Mouse (Mus musculus) limb, embryonic 15.5 days (tissue): ENCODE results near the gene Poglut1. TPM values are rescaled to one million over a fixed set of nuclear protein-coding genes. Genes with fewer than 3 reads are reported as not detected.

Source experiments
- ATAC-seq: fragments of 200-750 bp; cut with Nextera tagmentation; 2 replicates; pipeline ENCODE4 v1.8.0; 2017; ENCODE audit warnings: low read depth, moderate TSS enrichment; ENCODE audit not compliant: insufficient number of reproducible peaks, low FRiP score, low TSS enrichment
- H3K27ac ChIP-seq: fragments of 300-500 bp; sonication (generic); 2 replicates; pipeline ENCODE4 v1.5.1; 2015; ENCODE audit warnings: moderate library complexity, mild to moderate bottlenecking, inconsistent platforms
- H3K27me3 ChIP-seq: fragments of 300-500 bp; sonication (generic); 2 replicates; pipeline ENCODE4 v1.6.1; 2015; ENCODE audit warnings: inconsistent platforms
- H3K36me3 ChIP-seq: fragments of 300-500 bp; sonication (generic); 2 replicates; pipeline ENCODE4 v1.6.1; 2015; ENCODE audit warnings: inconsistent platforms
- H3K4me1 ChIP-seq: fragments of 300-500 bp; sonication (generic); 2 replicates; pipeline ENCODE4 v1.6.1; 2015; ENCODE audit warnings: inconsistent platforms
- H3K4me2 ChIP-seq: fragments of 300-500 bp; sonication (generic); 2 replicates; pipeline ENCODE4 v1.6.1; 2015; ENCODE audit warnings: mild to moderate bottlenecking, inconsistent platforms
- H3K4me3 ChIP-seq: fragments of 300-500 bp; sonication (generic); 2 replicates; pipeline ENCODE4 v1.5.1; 2015; ENCODE audit warnings: mild to moderate bottlenecking, inconsistent platforms
- H3K9ac ChIP-seq: fragments of 300-500 bp; sonication (generic); 2 replicates; pipeline ENCODE4 v1.6.1; 2015; ENCODE audit warnings: inconsistent platforms
- H3K9me3 ChIP-seq: fragments of 300-500 bp; sonication (generic); 2 replicates; pipeline ENCODE4 v1.6.1; 2016; ENCODE audit warnings: inconsistent platforms
- WGBS: fragments of 180-500 bp; shearing (Covaris S2); methylation state at CpG from one replicate; pipeline ENCODE4 v1.1.7; 2015; 5-methylcytosine and 5-hydroxymethylcytosine counted together
- polyA plus RNA-seq: library from polyadenylated mRNA; unstranded; fragments of >200 nt; fragmentation: Nextera tagmentation; extraction: Ambion mirVana; gene quantifications from 2 replicates; pipeline ENCODE4 v1.2.1, GENCODE M21; 2015

Gene Poglut1
- polyA plus RNA-seq, 1 experiment from 2014 or later = 58.5 TPM

GRCm38 (mm10) chr16:38571481-38571880 is 21.4 kb upstream of the Poglut1 start:
- no peak overlapping the region for H3K9ac ChIP-seq
- H3K4me1 ChIP-seq = no peaks in the 10 kb centered on the region
- H3K27me3 ChIP-seq = no peaks in the 10 kb centered on the region
- no peak for ATAC-seq
- no peaks in the 10 kb centered on the region for H3K9me3 ChIP-seq
- no peak overlapping the region for H3K27ac ChIP-seq
- H3K4me2 ChIP-seq = no peak overlapping the region
- peaks cover 68% of the 10 kb centered on the region for H3K36me3 ChIP-seq
- 98% methylated on average over 3 of the region's 3 CpGs for WGBS
- no peak overlapping the region for H3K4me3 ChIP-seq

- H3K27me3 ChIP-seq = no peaks in the 10 kb centered on the region
- H3K36me3 ChIP-seq = peaks cover 66% of the 10 kb centered on the region
- H3K9ac ChIP-seq = no peak overlapping the region
- H3K9me3 ChIP-seq = no peaks in the 10 kb centered on the region
- H3K4me1 ChIP-seq = peaks cover 21% of the 10 kb centered on the region
- ATAC-seq = no peak
- H3K4me3 ChIP-seq = no peak overlapping the region
- WGBS = 91% methylated on average over 5 of the region's 5 CpGs
- no peak overlapping the region for H3K27ac ChIP-seq
- no peak overlapping the region for H3K4me2 ChIP-seq
Measured at GRCm38 (mm10) chr16:38568192-38568591, 18.1 kb upstream of the Poglut1 start.

- Histone ChIP-seq H3K9me3 (no peaks in the 10 kb centered on the region), H3K4me1 (peaks cover 21% of the 10 kb centered on the region), H3K4me2 (peak overlapping the region; percentile 45), H3K4me3 (peak overlapping the region; percentile 83), H3K9ac (peak overlapping the region; percentile 84), H3K27ac (no peak overlapping the region), H3K27me3 (peaks cover 4% of the 10 kb centered on the region; the same call in 1 of the 2 replicates), H3K36me3 (peaks cover 28% of the 10 kb centered on the region)
- no peak for ATAC-seq
- WGBS = 26% methylated on average over 10 of the region's 10 CpGs
Measured at GRCm38 (mm10) chr16:38563516-38563915, 13.5 kb upstream of the Poglut1 start.

GRCm38 (mm10) chr16:38562968-38563327 is 12.9 kb upstream of the Poglut1 start:
- Histone ChIP-seq H3K4me3 (peak overlapping the region; percentile 83), H3K9ac (peak overlapping the region; percentile 84), H3K9me3 (no peaks in the 10 kb centered on the region), H3K27me3 (peaks cover 4% of the 10 kb centered on the region; the same call in 1 of the 2 replicates), H3K27ac (peak overlapping the region; percentile 86), H3K36me3 (peaks cover 22% of the 10 kb centered on the region), H3K4me1 (peaks cover 21% of the 10 kb centered on the region), H3K4me2 (peak overlapping the region; percentile 45)
- under 1% methylated on average over 25 of the region's 25 CpGs for WGBS
- peak; percentile 63; the same call in 1 of the 2 replicates for ATAC-seq

- peaks cover 4% of the 10 kb centered on the region; the same call in 1 of the 2 replicates for H3K27me3 ChIP-seq
- peak; percentile 95 for ATAC-seq
- H3K4me3 ChIP-seq = peak overlapping the region; percentile 83
- 7% methylated on average over 37 of the region's 37 CpGs for WGBS
- H3K4me1 ChIP-seq = peaks cover 21% of the 10 kb centered on the region
- no peaks in the 10 kb centered on the region for H3K9me3 ChIP-seq
- peaks cover 19% of the 10 kb centered on the region for H3K36me3 ChIP-seq
- peak overlapping the region; percentile 86 for H3K27ac ChIP-seq
- peak overlapping the region; percentile 45 for H3K4me2 ChIP-seq
- H3K9ac ChIP-seq = peak overlapping the region; percentile 84
Measured at GRCm38 (mm10) chr16:38562131-38562967, 12.3 kb upstream of the Poglut1 start.

GRCm38 (mm10) chr16:38558221-38558748 is 8.2 kb upstream of the Poglut1 start, which contains the start of gene Tmem39a:
Tmem39a (plus strand) TSS chr16:38558698.
- no peak within 1 kb of the TSS for H3K27ac ChIP-seq
- peaks cover 12% of the 10 kb centered on the region; the same call in 1 of the 2 replicates for H3K27me3 ChIP-seq
- ATAC-seq = no peak
- no peak within 1 kb of the TSS for H3K4me3 ChIP-seq
- 74% methylated on average over 3 of the region's 3 CpGs for WGBS
- H3K4me2 ChIP-seq = no peak within 1 kb of the TSS
- H3K9me3 ChIP-seq = no peaks in the 10 kb centered on the region
- no peaks in the 10 kb centered on the region for H3K36me3 ChIP-seq
- H3K9ac ChIP-seq = no peak within 1 kb of the TSS
- H3K4me1 ChIP-seq = no peaks in the 10 kb centered on the region; the same call in 1 of the 2 replicates

- Histone ChIP-seq H3K27ac (no peak overlapping the region), H3K9ac (no peak overlapping the region), H3K27me3 (peaks cover 17% of the 10 kb centered on the region; the same call in 1 of the 2 replicates), H3K4me1 (no peaks in the 10 kb centered on the region), H3K36me3 (no peaks in the 10 kb centered on the region), H3K9me3 (no peaks in the 10 kb centered on the region), H3K4me3 (no peak overlapping the region), H3K4me2 (no peak overlapping the region)
- 76% methylated on average over 3 of the region's 3 CpGs for WGBS
- no peak for ATAC-seq
Measured at GRCm38 (mm10) chr16:38555988-38556387, 5.9 kb upstream of the Poglut1 start.

- Histone ChIP-seq H3K4me3 (no peak overlapping the region), H3K27ac (no peak overlapping the region), H3K9ac (no peak overlapping the region), H3K9me3 (no peaks in the 10 kb centered on the region), H3K4me2 (no peak overlapping the region), H3K4me1 (peaks cover 19% of the 10 kb centered on the region), H3K27me3 (peaks cover 2% of the 10 kb centered on the region; the same call in 1 of the 2 replicates), H3K36me3 (peaks cover 35% of the 10 kb centered on the region)
- WGBS = 74% methylated on average over 1 of the region's 1 CpGs
- ATAC-seq = no peak
Measured at GRCm38 (mm10) chr16:38548000-38548399, 2.1 kb downstream of the Poglut1 start.

- no peak for ATAC-seq
- Histone ChIP-seq H3K27ac (no peak overlapping the region), H3K36me3 (peaks cover 74% of the 10 kb centered on the region), H3K4me3 (no peak overlapping the region), H3K4me2 (no peak overlapping the region), H3K9me3 (no peaks in the 10 kb centered on the region), H3K4me1 (no peaks in the 10 kb centered on the region), H3K27me3 (no peaks in the 10 kb centered on the region), H3K9ac (no peak overlapping the region)
- WGBS = 88% methylated on average over 12 of the region's 13 CpGs
Measured at GRCm38 (mm10) chr16:38538716-38539380, 11.2 kb downstream of the Poglut1 start.

GRCm38 (mm10) chr16:38536544-38537146 is 13.4 kb downstream of the Poglut1 start:
- ATAC-seq = no peak
- Histone ChIP-seq H3K4me1 (no peaks in the 10 kb centered on the region), H3K27me3 (no peaks in the 10 kb centered on the region), H3K27ac (no peak overlapping the region), H3K36me3 (peaks cover 72% of the 10 kb centered on the region), H3K9ac (no peak overlapping the region), H3K4me3 (no peak overlapping the region), H3K4me2 (no peak overlapping the region), H3K9me3 (no peaks in the 10 kb centered on the region)
- 43% methylated on average over 8 of the region's 8 CpGs for WGBS

GRCm38 (mm10) chr16:38526264-38526663 is 23.8 kb downstream of the Poglut1 start:
- H3K27ac ChIP-seq = no peak overlapping the region
- no peak overlapping the region for H3K9ac ChIP-seq
- H3K36me3 ChIP-seq = peaks cover 56% of the 10 kb centered on the region
- peaks cover 9% of the 10 kb centered on the region for H3K4me1 ChIP-seq
- no peak for ATAC-seq
- no peak overlapping the region for H3K4me2 ChIP-seq
- WGBS = 85% methylated on average over 6 of the region's 6 CpGs
- no peaks in the 10 kb centered on the region for H3K9me3 ChIP-seq
- H3K4me3 ChIP-seq = no peak overlapping the region
- no peaks in the 10 kb centered on the region for H3K27me3 ChIP-seq
